Mouse (Mus musculus): ENCODE data around the gene Itgb6. TPM values are rescaled to one million over a fixed set of nuclear protein-coding genes. Genes with fewer than 3 reads are reported as not detected.

The Itgb6 gene
- 0.08 TPM for polyA plus RNA-seq (2014; fragmentation: Illumina TruSeq; extraction: RNeasy Lipid Tissue Mini Kit (QIAGEN cat#74804); ENCODE audit: low read depth, low replicate concordance)

DNA sequence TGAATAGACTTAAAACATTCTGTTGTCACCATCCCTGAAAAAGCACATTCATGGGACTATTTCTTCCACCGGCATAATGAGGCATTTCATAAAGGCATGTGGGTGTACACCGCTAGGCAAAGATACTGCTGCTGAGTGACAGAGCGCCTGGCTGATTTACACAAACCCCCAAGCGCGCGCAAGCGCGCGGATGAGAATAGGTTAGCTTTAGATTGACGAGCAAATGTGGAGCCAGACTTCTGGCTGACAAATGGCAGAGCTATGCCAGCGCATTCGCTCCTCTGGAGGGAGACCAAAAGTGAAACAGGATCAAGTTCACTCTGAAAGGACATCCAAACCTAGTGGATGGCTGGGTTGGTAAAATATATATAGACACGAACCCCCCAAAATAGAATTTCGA is at the start of gene Itgb6:
Gene Itgb6 (minus strand): TSS at position 130 of the 400 bp plus-strand sequence.

DNA sequence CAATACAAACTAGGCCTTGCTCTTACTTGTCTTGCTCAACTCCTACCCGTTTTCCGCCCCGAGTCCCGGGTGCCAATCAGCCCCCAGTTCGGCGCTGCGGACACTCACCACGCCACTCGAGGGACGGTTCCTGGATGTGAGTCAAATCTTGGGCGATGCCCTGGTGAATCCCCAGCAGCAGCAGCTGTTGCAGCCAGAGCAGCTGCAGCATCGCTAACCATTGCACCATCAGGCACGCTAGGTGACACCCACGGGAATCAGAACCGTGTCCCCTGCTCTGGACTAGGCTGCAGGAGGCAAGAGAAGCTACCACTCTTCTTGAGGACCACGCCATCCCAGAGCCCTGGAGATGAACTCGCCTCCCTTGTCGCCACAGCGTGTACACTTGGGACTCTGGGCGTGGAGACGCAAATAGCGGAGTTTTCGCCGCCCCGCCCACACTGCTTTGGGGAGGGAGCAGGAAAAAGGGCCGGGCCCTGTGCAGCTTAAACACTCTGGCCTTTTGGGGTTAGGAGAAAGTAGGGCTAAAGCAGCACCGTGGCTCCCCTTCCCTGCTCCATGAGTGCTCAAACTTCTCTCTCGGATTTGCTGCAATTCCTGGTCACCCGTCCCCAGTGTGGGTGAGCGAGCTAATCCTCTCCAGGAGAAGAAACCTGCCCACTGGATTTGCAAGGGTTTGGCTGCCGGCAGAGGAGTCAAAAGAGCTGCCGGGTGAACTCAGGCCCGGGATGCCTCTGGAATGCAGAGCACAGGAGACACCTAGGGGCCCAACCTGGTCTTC is 169.4 kb downstream of the Itgb6 start, which contains the start of gene Pla2r1:
Gene Pla2r1 (minus strand): TSS at position 407 of the 781 bp plus-strand sequence.

Other genes with a start within 250 kb of the Itgb6 start
- 2.3 TPM for gene Pla2r1, start 169.3 kb downstream of the Itgb6 start, polyA plus RNA-seq (2014; fragmentation: Illumina TruSeq; extraction: RNeasy Lipid Tissue Mini Kit (QIAGEN cat#74804); ENCODE audit: low read depth, low replicate concordance)
- 30.3 TPM for gene Rbms1, start 240.5 kb upstream of the Itgb6 start, polyA plus RNA-seq (2014; fragmentation: Illumina TruSeq; extraction: RNeasy Lipid Tissue Mini Kit (QIAGEN cat#74804); ENCODE audit: low read depth, low replicate concordance)

Measured in liver, adult 10 weeks (tissue).